Mouse (Mus musculus): ENCODE measurements at regions not wholly inside any gene's neighbourhood (a gene's known extent, or its start where the extent isn't known, plus 50 kb on each side); places are given as distances from the start of the nearest gene placed in this dataset.

DNA sequence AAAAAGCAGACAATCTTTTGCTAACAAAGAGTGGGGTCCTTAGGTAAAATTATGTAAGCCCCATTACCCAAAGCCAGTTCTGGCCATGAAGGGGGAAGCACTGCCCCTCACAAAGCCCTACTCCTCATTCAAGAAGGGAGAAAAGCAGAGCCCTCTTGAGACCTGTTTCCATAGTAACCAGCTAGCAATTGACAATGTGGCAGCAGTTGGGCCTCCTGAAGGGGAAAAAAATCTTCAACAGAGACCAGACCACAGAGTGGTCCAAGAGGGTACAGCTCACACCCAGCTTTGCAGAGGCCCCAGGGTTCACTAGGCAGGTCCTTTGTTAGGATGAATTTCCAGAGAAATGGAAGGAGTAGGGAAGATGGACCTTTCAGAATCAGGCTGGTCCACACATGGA, 271.8 kb downstream of the Tox3 start:
- no peak overlapping the region for H3K4me2 ChIP-seq (ENCODE audit: low read length)
- H3K4me1 ChIP-seq (ENCODE audit: control insufficient read depth in 2 of 2, insufficient read depth in 2 of 2, low read length in 2 of 2), result peaks cover 4 to 14% of the 10 kb centered on the region in 2 experiments
- no peaks in the 10 kb centered on the region for H3K9me3 ChIP-seq (ENCODE audit: control insufficient read depth, low read length)
- no peak overlapping the region for H3K27ac ChIP-seq (replicated peaks in 1 of 2; ENCODE audit: control insufficient read depth in 1 of 2, insufficient read depth in 1 of 2, low read depth in 2 of 2, low read length in 2 of 2)
- no peak for ATAC-seq (ENCODE audit: insufficient number of reproducible peaks, insufficient read depth, low FRiP score, low read depth)
- H3K27me3 ChIP-seq (ENCODE audit: control insufficient read depth, insufficient read depth, low read length), result no peaks in the 10 kb centered on the region
- H3K36me3 ChIP-seq (ENCODE audit: control insufficient read depth, insufficient read depth, low read length), result no peaks in the 10 kb centered on the region
- no peak overlapping the region for H3K9ac ChIP-seq (ENCODE audit: low read length)
- H3K4me3 ChIP-seq (ENCODE audit: control insufficient read depth in 1 of 2, insufficient read depth in 1 of 2, low read depth in 1 of 2, low read length in 2 of 2), result no peak overlapping the region

DNA sequence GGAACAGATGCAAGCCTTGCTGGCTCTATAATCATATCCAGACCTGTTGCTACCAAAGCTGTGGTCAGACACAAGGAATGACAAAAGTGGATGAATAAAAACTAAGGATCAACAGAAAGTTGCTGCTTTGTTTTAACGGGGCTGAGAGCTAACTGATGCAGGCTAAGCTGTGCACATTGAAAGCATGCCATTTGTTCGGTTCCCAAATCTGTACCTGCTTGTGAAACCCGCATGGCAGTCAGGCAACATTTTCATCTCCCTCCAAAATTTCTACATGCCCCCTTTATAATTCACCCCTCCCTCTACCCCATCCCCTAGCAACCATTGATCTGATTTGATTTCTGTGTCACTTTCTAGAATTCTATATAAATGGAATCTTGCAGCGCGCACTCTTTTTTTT, 272.3 kb downstream of the Tox3 start:
- no peak for ATAC-seq (ENCODE audit: insufficient number of reproducible peaks, insufficient read depth, low FRiP score, low read depth)
- Histone ChIP-seq H3K27me3 (ENCODE audit: control insufficient read depth, insufficient read depth, low read length) (no peaks in the 10 kb centered on the region), H3K9ac (ENCODE audit: low read length) (no peak overlapping the region), H3K27ac (replicated peaks in 1 of 2; ENCODE audit: control insufficient read depth in 1 of 2, insufficient read depth in 1 of 2, low read depth in 2 of 2, low read length in 2 of 2) (no peak overlapping the region), H3K4me1 (ENCODE audit: control insufficient read depth in 2 of 2, insufficient read depth in 2 of 2, low read length in 2 of 2) (peaks cover 4 to 14% of the 10 kb centered on the region in 2 experiments), H3K9me3 (ENCODE audit: control insufficient read depth, low read length) (no peaks in the 10 kb centered on the region), H3K4me3 (ENCODE audit: control insufficient read depth in 1 of 2, insufficient read depth in 1 of 2, low read depth in 1 of 2, low read length in 2 of 2) (no peak overlapping the region), H3K4me2 (ENCODE audit: low read length) (no peak overlapping the region), H3K36me3 (ENCODE audit: control insufficient read depth, insufficient read depth, low read length) (no peaks in the 10 kb centered on the region)
- 91% methylated on average over 5 of the region's 5 CpGs for WGBS

DNA sequence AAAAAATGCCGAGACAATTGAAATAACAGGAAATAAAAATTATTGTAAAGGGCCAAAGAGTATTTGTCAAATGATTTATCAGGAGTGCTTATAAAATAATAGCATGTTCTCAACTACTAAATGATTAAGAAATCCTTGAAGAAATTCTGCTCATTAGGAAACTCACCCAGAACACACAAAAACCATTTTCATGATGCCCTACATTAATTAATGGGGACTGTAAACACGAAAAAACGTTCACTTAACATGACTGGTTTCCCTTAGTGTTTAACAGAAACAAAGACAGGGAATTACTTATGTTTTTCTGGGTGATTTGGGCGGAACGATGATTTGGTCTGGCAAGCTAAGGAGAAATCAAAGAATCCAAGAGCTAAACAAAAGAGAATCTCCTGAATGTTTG, 278.1 kb downstream of the Tox3 start:
- Histone ChIP-seq H3K4me3 (ENCODE audit: control insufficient read depth in 1 of 2, insufficient read depth in 1 of 2, low read depth in 1 of 2, low read length in 2 of 2) (no peak overlapping the region), H3K27me3 (ENCODE audit: control insufficient read depth, insufficient read depth, low read length) (no peaks in the 10 kb centered on the region), H3K9ac (ENCODE audit: low read length) (peak overlapping the region; percentile 46; the same call in 1 of the 2 replicates), H3K4me2 (ENCODE audit: low read length) (peak overlapping the region; percentile 59), H3K9me3 (ENCODE audit: control insufficient read depth, low read length) (no peaks in the 10 kb centered on the region), H3K36me3 (ENCODE audit: control insufficient read depth, insufficient read depth, low read length) (no peaks in the 10 kb centered on the region), H3K4me1 (ENCODE audit: control insufficient read depth in 2 of 2, insufficient read depth in 2 of 2, low read length in 2 of 2) (peaks cover 2 to 10% of the 10 kb centered on the region in 2 experiments; a peak in 2 of 4 replicates), H3K27ac (replicated peaks in 1 of 2; ENCODE audit: control insufficient read depth in 1 of 2, insufficient read depth in 1 of 2, low read depth in 2 of 2, low read length in 2 of 2) (no peak overlapping the region)
- 72% methylated on average over 5 of the region's 5 CpGs for WGBS
- no peak for ATAC-seq (ENCODE audit: insufficient number of reproducible peaks, insufficient read depth, low FRiP score, low read depth)

DNA sequence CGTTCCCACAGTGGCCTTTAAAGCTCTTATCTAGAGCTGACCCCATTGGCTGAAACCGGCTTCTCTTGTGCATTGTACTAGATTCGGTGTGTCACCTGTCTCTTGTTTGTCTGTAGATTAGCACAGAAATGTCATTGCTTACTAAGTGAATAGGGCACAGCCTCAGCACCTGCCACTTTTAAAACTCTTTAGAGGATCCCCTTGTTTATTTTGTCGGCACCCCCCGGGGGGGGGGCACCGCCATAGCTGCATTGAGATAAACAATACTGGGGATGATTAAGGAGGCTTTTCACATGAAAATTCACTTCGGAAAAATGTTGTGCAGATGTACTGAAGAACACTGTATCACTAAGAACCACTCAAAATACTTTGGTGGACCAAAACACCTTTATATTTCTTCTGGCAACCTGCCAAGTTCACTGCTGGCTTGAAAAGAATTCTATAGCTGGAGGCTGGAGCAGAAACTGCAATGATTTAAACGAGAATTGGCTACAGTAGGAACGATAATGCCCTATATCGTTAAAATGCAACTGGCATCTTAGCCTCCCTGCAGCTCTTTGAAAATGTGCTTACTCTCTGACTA, 278.6 kb downstream of the Tox3 start:
- WGBS, result 10% methylated on average over 10 of the region's 10 CpGs
- H3K9me3 ChIP-seq (ENCODE audit: control insufficient read depth, low read length), result no peaks in the 10 kb centered on the region
- H3K4me1 ChIP-seq (ENCODE audit: control insufficient read depth in 2 of 2, insufficient read depth in 2 of 2, low read length in 2 of 2), result peaks cover 2 to 10% of the 10 kb centered on the region in 2 experiments; a peak in 2 of 4 replicates
- no peaks in the 10 kb centered on the region for H3K27me3 ChIP-seq (ENCODE audit: control insufficient read depth, insufficient read depth, low read length)
- no peak overlapping the region; a peak in 1 of 4 replicates for H3K27ac ChIP-seq (replicated peaks in 1 of 2; ENCODE audit: control insufficient read depth in 1 of 2, insufficient read depth in 1 of 2, low read depth in 2 of 2, low read length in 2 of 2)
- H3K9ac ChIP-seq (ENCODE audit: low read length), result peak overlapping the region; percentile 46
- ATAC-seq (ENCODE audit: insufficient number of reproducible peaks, insufficient read depth, low FRiP score, low read depth), result no peak
- no peaks in the 10 kb centered on the region for H3K36me3 ChIP-seq (ENCODE audit: control insufficient read depth, insufficient read depth, low read length)
- H3K4me3 ChIP-seq (ENCODE audit: control insufficient read depth in 1 of 2, insufficient read depth in 1 of 2, low read depth in 1 of 2, low read length in 2 of 2), result peak overlapping the region; percentile 13 to 29; a peak in 2 of 4 replicates
- peak overlapping the region; percentile 59 for H3K4me2 ChIP-seq (ENCODE audit: low read length)

DNA sequence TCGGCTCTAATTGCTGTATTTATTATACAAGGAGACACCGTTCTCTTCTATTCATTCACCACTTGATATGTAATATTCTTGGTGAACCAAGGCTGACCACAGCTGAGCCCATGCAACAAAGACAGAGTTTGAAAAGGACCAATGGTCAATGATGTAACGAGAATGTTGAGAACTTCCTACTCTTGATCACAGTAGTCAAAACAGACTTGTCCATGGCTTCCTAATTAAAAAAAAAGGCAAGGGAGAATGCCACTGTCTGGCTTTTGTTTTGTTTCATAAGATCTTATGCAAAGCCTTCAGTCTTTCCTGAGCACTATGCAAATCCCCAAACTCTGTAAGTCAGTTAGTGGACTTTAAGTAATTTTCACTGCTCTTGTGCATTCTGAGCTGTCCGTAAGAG, 279.7 kb downstream of the Tox3 start:
- H3K4me3 ChIP-seq (ENCODE audit: control insufficient read depth in 1 of 2, insufficient read depth in 1 of 2, low read depth in 1 of 2, low read length in 2 of 2), result no peak overlapping the region
- no peaks in the 10 kb centered on the region for H3K36me3 ChIP-seq (ENCODE audit: control insufficient read depth, insufficient read depth, low read length)
- no peak overlapping the region for H3K4me2 ChIP-seq (ENCODE audit: low read length)
- no peak for ATAC-seq (ENCODE audit: insufficient number of reproducible peaks, insufficient read depth, low FRiP score, low read depth)
- no peaks in the 10 kb centered on the region for H3K9me3 ChIP-seq (ENCODE audit: control insufficient read depth, low read length)
- H3K4me1 ChIP-seq (ENCODE audit: control insufficient read depth in 2 of 2, insufficient read depth in 2 of 2, low read length in 2 of 2), result peaks cover 2 to 10% of the 10 kb centered on the region in 2 experiments; a peak in 2 of 4 replicates
- H3K27ac ChIP-seq (replicated peaks in 1 of 2; ENCODE audit: control insufficient read depth in 1 of 2, insufficient read depth in 1 of 2, low read depth in 2 of 2, low read length in 2 of 2), result no peak overlapping the region
- no peaks in the 10 kb centered on the region for H3K27me3 ChIP-seq (ENCODE audit: control insufficient read depth, insufficient read depth, low read length)
- 81% methylated on average over 4 of the region's 4 CpGs for WGBS
- H3K9ac ChIP-seq (ENCODE audit: low read length), result no peak overlapping the region

DNA sequence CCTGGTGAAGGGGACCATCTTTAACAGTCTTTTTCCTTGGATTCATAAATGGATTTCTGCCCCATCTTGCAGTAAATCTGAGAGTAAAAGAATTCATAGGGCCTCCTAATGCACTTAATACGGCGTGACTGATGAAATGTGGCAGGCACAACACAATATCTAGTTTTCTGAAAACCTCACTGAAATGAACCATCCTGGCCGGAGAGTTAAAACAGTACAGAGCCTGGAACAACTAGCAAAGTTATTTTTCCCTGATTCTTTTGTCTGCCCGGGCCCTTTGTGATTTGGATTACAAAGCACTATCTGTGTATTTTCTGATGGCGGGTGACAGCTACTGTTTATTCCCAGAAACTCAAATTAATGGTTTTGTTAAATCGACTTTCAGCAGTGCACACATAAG, 283.8 kb downstream of the Tox3 start:
- no peak overlapping the region for H3K4me3 ChIP-seq (ENCODE audit: control insufficient read depth in 1 of 2, insufficient read depth in 1 of 2, low read depth in 1 of 2, low read length in 2 of 2)
- H3K4me1 ChIP-seq (ENCODE audit: control insufficient read depth in 2 of 2, insufficient read depth in 2 of 2, low read length in 2 of 2), result peaks cover under 1 to 4% of the 10 kb centered on the region in 2 experiments
- H3K27ac ChIP-seq (replicated peaks in 1 of 2; ENCODE audit: control insufficient read depth in 1 of 2, insufficient read depth in 1 of 2, low read depth in 2 of 2, low read length in 2 of 2), result no peak overlapping the region
- no peaks in the 10 kb centered on the region for H3K27me3 ChIP-seq (ENCODE audit: control insufficient read depth, insufficient read depth, low read length)
- no peak overlapping the region for H3K4me2 ChIP-seq (ENCODE audit: low read length)
- ATAC-seq (ENCODE audit: insufficient number of reproducible peaks, insufficient read depth, low FRiP score, low read depth), result no peak
- no peaks in the 10 kb centered on the region for H3K9me3 ChIP-seq (ENCODE audit: control insufficient read depth, low read length)
- H3K9ac ChIP-seq (ENCODE audit: low read length), result no peak overlapping the region
- WGBS, result 68% methylated on average over 6 of the region's 6 CpGs
- H3K36me3 ChIP-seq (ENCODE audit: control insufficient read depth, insufficient read depth, low read length), result no peaks in the 10 kb centered on the region

DNA sequence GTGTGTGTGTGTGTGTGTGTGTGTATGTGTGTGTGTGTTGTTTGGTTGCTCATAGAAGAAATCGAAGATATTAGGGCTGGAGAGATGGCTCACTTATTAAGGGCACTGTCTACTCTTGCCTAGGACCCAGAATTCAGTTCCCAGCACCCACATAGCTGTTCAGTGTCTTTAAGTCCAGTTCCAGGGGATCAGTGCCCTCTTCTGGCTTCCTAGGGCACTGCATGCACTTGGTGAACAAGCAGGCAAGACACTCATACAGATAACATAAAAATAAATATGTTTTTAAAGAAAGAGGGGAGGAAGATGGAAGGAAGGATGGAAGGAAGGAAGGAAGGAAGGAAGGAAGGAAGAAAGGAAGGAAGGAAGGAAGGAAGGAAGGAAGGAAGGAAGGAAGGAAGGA, 284.9 kb downstream of the Tox3 start:
- Histone ChIP-seq H3K9me3 (ENCODE audit: control insufficient read depth, low read length) (no peaks in the 10 kb centered on the region), H3K27ac (replicated peaks in 1 of 2; ENCODE audit: control insufficient read depth in 1 of 2, insufficient read depth in 1 of 2, low read depth in 2 of 2, low read length in 2 of 2) (no peak overlapping the region), H3K27me3 (ENCODE audit: control insufficient read depth, insufficient read depth, low read length) (no peaks in the 10 kb centered on the region), H3K4me2 (ENCODE audit: low read length) (no peak overlapping the region), H3K36me3 (ENCODE audit: control insufficient read depth, insufficient read depth, low read length) (no peaks in the 10 kb centered on the region), H3K4me1 (ENCODE audit: control insufficient read depth in 2 of 2, insufficient read depth in 2 of 2, low read length in 2 of 2) (peaks cover 2 to 3% of the 10 kb centered on the region in 2 experiments; a peak in 2 of 4 replicates), H3K9ac (ENCODE audit: low read length) (no peak overlapping the region), H3K4me3 (ENCODE audit: control insufficient read depth in 1 of 2, insufficient read depth in 1 of 2, low read depth in 1 of 2, low read length in 2 of 2) (no peak overlapping the region)
- no peak for ATAC-seq (ENCODE audit: insufficient number of reproducible peaks, insufficient read depth, low FRiP score, low read depth)
- 100% methylated on average over 1 of the region's 1 CpGs for WGBS

DNA sequence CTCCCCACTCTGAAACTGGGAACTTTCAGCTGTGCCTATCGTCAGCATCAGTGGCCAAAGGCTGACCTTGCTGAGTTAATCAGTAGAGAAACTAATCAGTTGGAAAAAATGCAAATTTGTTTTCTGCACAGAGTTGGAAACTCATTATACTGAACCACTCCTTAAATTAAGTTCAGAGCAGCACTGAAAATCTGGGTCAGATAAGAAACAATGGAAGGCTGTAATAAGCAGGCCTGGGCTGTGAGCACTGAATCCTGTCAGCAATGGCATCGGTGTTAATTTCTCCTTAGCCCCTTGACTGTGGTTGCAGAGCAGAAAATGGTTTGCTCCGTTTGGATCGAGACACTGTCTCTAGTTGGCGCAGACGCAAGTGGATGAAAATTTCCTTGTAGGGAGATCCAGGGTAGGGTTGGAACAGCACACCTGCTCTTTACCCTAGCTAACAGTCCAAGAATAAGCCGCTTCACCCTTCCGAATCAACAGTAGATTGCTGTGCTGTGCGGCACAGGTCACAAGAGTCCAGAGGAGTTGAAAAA, 289.4 kb downstream of the Tox3 start:
- Histone ChIP-seq H3K4me1 (ENCODE audit: control insufficient read depth in 2 of 2, insufficient read depth in 2 of 2, low read length in 2 of 2) (peaks cover 2 to 3% of the 10 kb centered on the region in 2 experiments; a peak in 2 of 4 replicates), H3K4me2 (ENCODE audit: low read length) (no peak overlapping the region), H3K36me3 (ENCODE audit: control insufficient read depth, insufficient read depth, low read length) (no peaks in the 10 kb centered on the region), H3K9me3 (ENCODE audit: control insufficient read depth, low read length) (no peaks in the 10 kb centered on the region), H3K9ac (ENCODE audit: low read length) (no peak overlapping the region), H3K27ac (replicated peaks in 1 of 2; ENCODE audit: control insufficient read depth in 1 of 2, insufficient read depth in 1 of 2, low read depth in 2 of 2, low read length in 2 of 2) (no peak overlapping the region; a peak in 1 of 4 replicates), H3K4me3 (ENCODE audit: control insufficient read depth in 1 of 2, insufficient read depth in 1 of 2, low read depth in 1 of 2, low read length in 2 of 2) (no peak overlapping the region), H3K27me3 (ENCODE audit: control insufficient read depth, insufficient read depth, low read length) (no peaks in the 10 kb centered on the region)
- 65% methylated on average over 9 of the region's 9 CpGs for WGBS
- no peak for ATAC-seq (ENCODE audit: insufficient number of reproducible peaks, insufficient read depth, low FRiP score, low read depth)
